Mouse (Mus musculus) lung, embryonic 14.5 days (tissue): ENCODE results near the gene Tab2. TPM values are rescaled to one million over a fixed set of nuclear protein-coding genes. Genes with fewer than 3 reads are reported as not detected.
A peak's percentile ranks its signal among the peaks of the same experiment; 100 is the strongest.
"Not testable (repeated sequence)": the region's sequence is repeated elsewhere in the genome, so short reads cannot be mapped to it uniquely, and the experiment has no call there.

ENCODE experiments used
- ATAC-seq: fragments of 200-750 bp; cut with Nextera tagmentation; 2 replicates; pipeline ENCODE4 v1.8.0; 2017; ENCODE audit warnings: mild to moderate bottlenecking, moderate TSS enrichment, moderate library complexity; ENCODE audit not compliant: insufficient read depth
- DNase-seq: peaks from one replicate; pipeline ENCODE4 v3.0.0-alpha.2; 2015
- H3K27ac ChIP-seq: fragments of 300-500 bp; sonication (generic); 2 replicates; pipeline ENCODE4 v1.5.1; 2014; ENCODE audit warnings: low read depth, mild to moderate bottlenecking, moderate library complexity
- H3K27me3 ChIP-seq: fragments of 300-500 bp; sonication (generic); 2 replicates; pipeline ENCODE4 v1.6.1; 2014; ENCODE audit warnings: low read length, control low read depth; ENCODE audit not compliant: insufficient read depth
- H3K36me3 ChIP-seq: fragments of 300-500 bp; sonication (generic); 2 replicates; pipeline ENCODE4 v1.6.1; 2014; ENCODE audit warnings: control low read depth; ENCODE audit not compliant: insufficient read depth
- H3K4me1 ChIP-seq: fragments of 300-500 bp; sonication (generic); 2 replicates; pipeline ENCODE4 v1.6.1; 2014; ENCODE audit warnings: antibody characterized with exemption, control low read depth; ENCODE audit not compliant: insufficient read depth
- H3K4me2 ChIP-seq: fragments of 300-500 bp; sonication (generic); 2 replicates; pipeline ENCODE4 v1.6.1; 2014; ENCODE audit warnings: mild to moderate bottlenecking
- H3K4me3 ChIP-seq: fragments of 300-500 bp; sonication (generic); 2 replicates; pipeline ENCODE4 v1.5.1; 2014; ENCODE audit warnings: low read depth, low read length
- H3K9ac ChIP-seq: fragments of 300-500 bp; sonication (generic); 2 replicates; pipeline ENCODE4 v1.6.1; 2014
- H3K9me3 ChIP-seq: fragments of 300-500 bp; sonication (generic); 2 replicates; pipeline ENCODE4 v1.6.1; 2016; ENCODE audit warnings: low read depth, low read length, control low read depth
- CTCF ChIP-seq: IDR thresholded peaks from 2 replicates; pipeline ENCODE4 v1.5.1; 2016; ENCODE audit warnings: antibody characterized with exemption, low read depth
- WGBS: fragments of 180-500 bp; shearing (Covaris S2); extraction: QIAGEN DNeasy Blood & Tissue Kit; methylation state at CpG from one replicate; pipeline ENCODE4 v1.1.7; 2014; 5-methylcytosine and 5-hydroxymethylcytosine counted together
- polyA plus RNA-seq: library from polyadenylated mRNA; unstranded; fragments of >200 nt; fragmentation: Nextera tagmentation; extraction: Ambion mirVana; gene quantifications from 2 replicates; pipeline ENCODE4 v1.2.1, GENCODE M21; 2014

Gene Tab2
- polyA plus RNA-seq, 1 experiment from 2014 or later = 31.1 TPM

- no peak overlapping the region for H3K9ac ChIP-seq
- H3K27me3 ChIP-seq = no peaks in the 10 kb centered on the region
- ATAC-seq = no peak
- DNase-seq = no peak
- no peaks in the 10 kb centered on the region for H3K9me3 ChIP-seq
- H3K4me2 ChIP-seq = no peak overlapping the region
- no peak for TF ChIP-seq CTCF
- no peak overlapping the region for H3K4me3 ChIP-seq
- WGBS = 81% methylated on average over 11 of the region's 11 CpGs
- H3K27ac ChIP-seq = no peak overlapping the region
- H3K4me1 ChIP-seq = no peaks in the 10 kb centered on the region
- H3K36me3 ChIP-seq = no peaks in the 10 kb centered on the region
These were observed 67.7 kb downstream of the Tab2 start for GRCm38 (mm10) chr10:7888256-7888868.

- Histone ChIP-seq H3K9me3 (no peaks in the 10 kb centered on the region), H3K4me3 (no peak overlapping the region), H3K36me3 (no peaks in the 10 kb centered on the region), H3K4me2 (no peak overlapping the region), H3K27ac (no peak overlapping the region), H3K27me3 (no peaks in the 10 kb centered on the region), H3K4me1 (no peaks in the 10 kb centered on the region), H3K9ac (no peak overlapping the region)
- TF ChIP-seq CTCF = peak; percentile 100
- peak; percentile 65; the same call in 1 of the 2 replicates for ATAC-seq
- 7% methylated on average over 5 of the region's 5 CpGs for WGBS
- peak; percentile 91 for DNase-seq
These were observed 72.5 kb downstream of the Tab2 start for GRCm38 (mm10) chr10:7883524-7883923.

GRCm38 (mm10) chr10:7881971-7882370, 74.1 kb downstream of the Tab2 start:
- H3K36me3 ChIP-seq = no peaks in the 10 kb centered on the region
- no peaks in the 10 kb centered on the region for H3K4me1 ChIP-seq
- no peak overlapping the region for H3K27ac ChIP-seq
- no peak overlapping the region for H3K9ac ChIP-seq
- H3K4me2 ChIP-seq = no peak overlapping the region
- no peaks in the 10 kb centered on the region for H3K9me3 ChIP-seq
- WGBS = 75% methylated on average over 3 of the region's 3 CpGs
- TF ChIP-seq CTCF = no peak
- DNase-seq (no peak), ATAC-seq (no peak)
- H3K4me3 ChIP-seq = no peak overlapping the region
- H3K27me3 ChIP-seq = no peaks in the 10 kb centered on the region

- not testable (repeated sequence) for H3K27me3 ChIP-seq, DNase-seq, H3K9me3 ChIP-seq, H3K4me1 ChIP-seq, ATAC-seq, H3K9ac ChIP-seq, H3K27ac ChIP-seq, H3K4me3 ChIP-seq, H3K4me2 ChIP-seq, H3K36me3 ChIP-seq
- WGBS = 86% methylated on average over 3 of the region's 3 CpGs
These were observed 75.7 kb downstream of the Tab2 start for GRCm38 (mm10) chr10:7880283-7880682.

GRCm38 (mm10) chr10:7874194-7874593, 81.8 kb downstream of the Tab2 start:
- 68% methylated on average over 7 of the region's 7 CpGs for WGBS
- Histone ChIP-seq H3K36me3 (no peaks in the 10 kb centered on the region), H3K4me2 (no peak overlapping the region), H3K9ac (no peak overlapping the region), H3K27ac (no peak overlapping the region), H3K4me3 (no peak overlapping the region), H3K9me3 (no peaks in the 10 kb centered on the region), H3K4me1 (peaks cover 6% of the 10 kb centered on the region; the same call in 1 of the 2 replicates), H3K27me3 (peaks cover under 1% of the 10 kb centered on the region; the same call in 1 of the 2 replicates)
- no peak for TF ChIP-seq CTCF
- peak; percentile 66 for ATAC-seq
- DNase-seq = peak; percentile 80

- ATAC-seq (no peak), DNase-seq (no peak)
- Histone ChIP-seq H3K4me2 (no peak overlapping the region), H3K9me3 (no peaks in the 10 kb centered on the region), H3K36me3 (no peaks in the 10 kb centered on the region), H3K4me1 (peaks cover 6% of the 10 kb centered on the region; the same call in 1 of the 2 replicates), H3K27me3 (peaks cover 25% of the 10 kb centered on the region), H3K4me3 (no peak overlapping the region), H3K9ac (no peak overlapping the region), H3K27ac (no peak overlapping the region)
- 76% methylated on average over 5 of the region's 5 CpGs for WGBS
- TF ChIP-seq CTCF = no peak
These were observed 84.5 kb downstream of the Tab2 start for GRCm38 (mm10) chr10:7871381-7872020.

GRCm38 (mm10) chr10:7870571-7871315, 85.3 kb downstream of the Tab2 start:
- Histone ChIP-seq H3K4me1 (peaks cover 6% of the 10 kb centered on the region; the same call in 1 of the 2 replicates), H3K4me3 (no peak overlapping the region), H3K9me3 (no peaks in the 10 kb centered on the region), H3K9ac (no peak overlapping the region), H3K27me3 (peaks cover 25% of the 10 kb centered on the region), H3K36me3 (no peaks in the 10 kb centered on the region), H3K27ac (no peak overlapping the region), H3K4me2 (no peak overlapping the region)
- peak; percentile 62 for TF ChIP-seq CTCF
- DNase-seq (peak; percentile 73), ATAC-seq (0 out of 2 replicates have a peak, but pooled peaks have one; percentile 11)
- WGBS = 53% methylated on average over 11 of the region's 11 CpGs
